ENCODE assay signal across 14 mouse cellular contexts in the genomic region with DNA sequence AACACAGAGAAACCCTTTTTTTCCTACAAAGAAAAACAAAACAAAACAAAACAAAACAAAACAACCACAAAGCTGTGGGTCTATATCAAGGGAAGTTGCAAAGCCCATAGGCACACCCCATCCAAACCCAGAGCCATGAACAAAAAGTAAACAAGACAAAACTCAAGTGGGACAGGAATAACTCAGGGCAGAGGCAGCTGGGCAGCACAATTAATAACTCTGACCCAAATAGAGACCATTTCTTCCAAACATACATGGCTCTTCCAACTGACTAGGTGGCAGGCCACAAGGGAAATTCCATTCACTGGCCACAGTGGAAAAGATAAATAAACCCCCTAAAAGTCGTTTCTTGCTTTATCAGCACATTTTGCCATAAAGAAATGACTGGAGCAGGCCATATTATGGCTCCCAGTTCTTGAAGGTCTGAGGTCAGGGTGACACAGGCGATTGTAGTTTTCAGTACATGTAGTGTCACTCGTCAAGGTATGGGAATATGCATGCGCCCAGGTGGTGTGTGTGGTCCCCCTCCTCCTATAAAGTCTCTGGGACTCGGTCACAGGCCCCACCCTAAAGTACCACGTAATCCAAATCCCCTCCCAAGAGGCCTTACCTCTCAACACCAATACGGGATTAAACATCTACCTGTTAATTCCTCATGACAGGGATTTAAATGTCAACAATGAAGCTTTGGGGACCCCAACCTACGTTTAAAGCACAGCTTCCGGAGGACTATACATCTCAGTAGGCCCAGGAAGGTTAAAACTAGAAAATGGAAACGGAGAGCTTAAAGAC. TPM values are rescaled to one million over a fixed set of nuclear protein-coding genes. Genes with fewer than 3 reads are reported as not detected.
DNase-seq lines count a peak whose midpoint lies in the region; ATAC-seq and TF ChIP-seq lines count a peak whose summit lies in the region.
"Had no signal": no experiment of that assay in that cellular context is flagged by ENCODE, and none has a peak within 500 bp of the region (broad histone marks: within the 10 kb centered on the region; RNA-seq: fewer than 3 reads in every experiment).

No protein-coding gene starts in this region.

- intact Hi-C loops in heart, postnatal 36 days (cut with DNase I) = loop anchor here (2.0 kb wide), 1 partner anchor 50 kb away; no protein-coding TSS in a partner anchor

- H3K9me3 ChIP-seq in kidney, embryonic 15.5 days (replicated peaks) = no peaks in the 10 kb centered on the region
- no peaks in the 10 kb centered on the region for H3K9me3 ChIP-seq in CH12.LX (replicated peaks; ENCODE audit: low read length)
- no peaks in the 10 kb centered on the region for H3K9me3 ChIP-seq in heart, embryonic 16.5 days (replicated peaks; ENCODE audit: control insufficient read depth, low read length)
- H3K9me3 ChIP-seq: forebrain, embryonic 13.5 days; midbrain, embryonic 15.5 days had no signal

- no peak for TF ChIP-seq RAD21 in CH12.LX (IDR thresholded peaks at IDR 0.05; ENCODE audit: low read depth, low read length)

- no peak overlapping the region for H3K4me2 ChIP-seq in kidney, embryonic 15.5 days
- H3K4me2 ChIP-seq in CH12.LX (ENCODE audit: insufficient read depth, low read depth, poor library complexity, severe bottlenecking) = no peak overlapping the region
- peak overlapping the region; percentile 59 for H3K4me2 ChIP-seq in heart, embryonic 16.5 days (ENCODE audit: low read depth, low read length)
- H3K4me2 ChIP-seq: forebrain, embryonic 13.5 days; midbrain, embryonic 15.5 days had no signal

- ATAC-seq in kidney, embryonic 15.5 days (replicated peaks; ENCODE audit: low FRiP score) = no peak
- ATAC-seq in heart, embryonic 16.5 days (replicated peaks; ENCODE audit: extremely low read depth, insufficient read depth, low FRiP score) = no peak
- ATAC-seq: forebrain, embryonic 13.5 days; midbrain, embryonic 15.5 days had no signal

- dilution Hi-C loops in CH12.LX (cut with MboI; ENCODE audit: extremely low pct_ligation_motif_present, extremely low pct_unique_long_range_greater_than_20kb, low sequenced_read_pairs) = no loop called here

- in situ Hi-C loops in CH12.LX (cut with MboI; ENCODE audit: low pct_ligation_motif_present, low pct_unique_long_range_greater_than_20kb, low sequenced_read_pairs) = loop anchor here (25.0 kb wide), 1 partner anchor 598 kb away; no protein-coding TSS in a partner anchor

- H3K27ac ChIP-seq in kidney, embryonic 15.5 days = peak overlapping the region; percentile 51
- no peak overlapping the region for H3K27ac ChIP-seq in CH12.LX (ENCODE audit: insufficient read depth, low read depth)
- peak overlapping the region; percentile 93 for H3K27ac ChIP-seq in heart, embryonic 16.5 days (ENCODE audit: low read length)
- H3K27ac ChIP-seq: forebrain, embryonic 13.5 days; liver, embryonic 14.5 days; midbrain, embryonic 15.5 days had no signal

- H3K9ac ChIP-seq in kidney, embryonic 15.5 days = no peak overlapping the region
- peak overlapping the region; percentile 29; the same call in 1 of the 2 replicates for H3K9ac ChIP-seq in CH12.LX (ENCODE audit: insufficient read depth, low read depth)
- H3K9ac ChIP-seq in heart, embryonic 16.5 days (ENCODE audit: low read length) = peak overlapping the region; percentile 63
- H3K9ac ChIP-seq: forebrain, embryonic 13.5 days; liver, embryonic 14.5 days; midbrain, embryonic 15.5 days had no signal

- no peak overlapping the region for H3K4me3 ChIP-seq in kidney, embryonic 15.5 days (replicated peaks)
- H3K4me3 ChIP-seq in CH12.LX (replicated peaks in 1 of 3; ENCODE audit: low read depth in 2 of 3, low read length in 2 of 3, poor library complexity in 1 of 3) = no peak overlapping the region
- H3K4me3 ChIP-seq in heart, embryonic 16.5 days (ENCODE audit: low read length) = peak overlapping the region; percentile 33
- H3K4me3 ChIP-seq: forebrain, embryonic 13.5 days; midbrain, embryonic 15.5 days had no signal

- H3K27me3 ChIP-seq in kidney, embryonic 15.5 days = no peaks in the 10 kb centered on the region
- no peaks in the 10 kb centered on the region for H3K27me3 ChIP-seq in CH12.LX (replicated peaks)
- H3K27me3 ChIP-seq in heart, embryonic 16.5 days (ENCODE audit: control insufficient read depth, insufficient read depth, low read length) = no peaks in the 10 kb centered on the region
- H3K27me3 ChIP-seq: forebrain, embryonic 13.5 days; midbrain, embryonic 15.5 days had no signal

- no peak for TF ChIP-seq EP300 in CH12.LX (IDR thresholded peaks at IDR 0.05; ENCODE audit: low read length)

- TF ChIP-seq POLR2A in CH12.LX (IDR thresholded peaks at IDR 0.05; ENCODE audit: low read depth, low read length) = no peak

- peak; percentile 88 for DNase-seq in heart, adult 11 months
- DNase-seq in heart, postnatal 36 days = no peak
- no peak for DNase-seq in kidney, adult 18-20 months
- DNase-seq in CH12.LX (ENCODE audit: extremely low read depth) = no peak
- DNase-seq in embryo, embryonic 11 days = no peak
- DNase-seq in spleen, adult 12 weeks (ENCODE audit: low spot score) = no peak
- DNase-seq: cerebellum, adult 11 months; right cerebral cortex, postnatal 25 days; thymus, adult 18-20 months had no signal

- H3K4me1 ChIP-seq in kidney, embryonic 15.5 days = peaks cover 62% of the 10 kb centered on the region
- H3K4me1 ChIP-seq in CH12.LX (ENCODE audit: control insufficient read depth in 1 of 2, insufficient read depth in 2 of 2) = peaks cover 41 to 77% of the 10 kb centered on the region in 2 experiments
- peaks cover 78% of the 10 kb centered on the region for H3K4me1 ChIP-seq in heart, embryonic 16.5 days (ENCODE audit: control insufficient read depth, insufficient read depth, low read length)
- H3K4me1 ChIP-seq: midbrain, embryonic 15.5 days had no signal

- H3K79me2 ChIP-seq in CH12.LX (replicated peaks; ENCODE audit: control insufficient read depth, extremely low read depth, insufficient read depth, poor library complexity, severe bottlenecking) = peaks cover 52% of the 10 kb centered on the region

- TF ChIP-seq CTCF in CH12.LX (conservative IDR thresholded peaks at IDR 0.05 in 1 of 2, IDR thresholded peaks at IDR 0.05 in 1 of 2; ENCODE audit: low read depth in 2 of 2, low read length in 2 of 2) = no peak

- peaks cover 52% of the 10 kb centered on the region for H3K36me3 ChIP-seq in kidney, embryonic 15.5 days
- peaks cover 4 to 62% of the 10 kb centered on the region in 2 experiments for H3K36me3 ChIP-seq in CH12.LX (replicated peaks in 1 of 2; ENCODE audit: control insufficient read depth in 1 of 2, insufficient read depth in 1 of 2, low read length in 1 of 2)
- H3K36me3 ChIP-seq in heart, embryonic 16.5 days (ENCODE audit: control insufficient read depth, insufficient read depth) = peaks cover 22% of the 10 kb centered on the region

- 71% methylated on average over 10 of the region's 10 CpGs for WGBS in kidney, embryonic 15.5 days
- WGBS in heart, embryonic 16.5 days = 50% methylated on average over 10 of the region's 10 CpGs

TF ChIP-seq in CH12.LX, 34 proteins besides CTCF, POLR2A, EP300 and RAD21:
- no peak for TF ChIP-seq MAX (IDR thresholded peaks at IDR 0.05; ENCODE audit: low read length)
- TF ChIP-seq BHLHE40 (IDR thresholded peaks at IDR 0.05; ENCODE audit: low read depth, low read length) = no peak
- TF ChIP-seq MAFK (IDR thresholded peaks at IDR 0.05; ENCODE audit: insufficient replicate concordance, low read length) = peak; percentile 78
- TF ChIP-seq MAZ (IDR thresholded peaks at IDR 0.05; ENCODE audit: low read depth, low read length) = no peak

RNA-seq across cellular contexts. Expression of a gene that starts 8.9 kb away (rescaled TPM):
- 100 to 1,000 TPM; 109 to 113 TPM for total RNA-seq in heart, postnatal 36 days (2021)
- 30.1 and 34.6 TPM in 2 replicates for polyA plus RNA-seq in kidney, embryonic 15.5 days (2015; fragmentation: Nextera tagmentation; extraction: Ambion mirVana)
- total RNA-seq in CH12.LX (2012; rRNA removed) = 57.5 and 61.8 TPM in 2 replicates
- 25.6 and 27.8 TPM in 2 replicates for total RNA-seq in CH12.LX (2014; rRNA removed)
- polyA plus RNA-seq in CH12.LX (2012; ENCODE audit: insufficient read length, low read depth) = 32.3 and 34.6 TPM in 2 replicates
- polyA plus RNA-seq in heart, embryonic 16.5 days (2015; fragmentation: Nextera tagmentation; extraction: Ambion mirVana) = 98.0 and 133 TPM in 2 replicates
